Mouse (Mus musculus) ES-Bruce4 (cell line): Measurements from ENCODE around the gene Muc20. TPM values are rescaled to one million over a fixed set of nuclear protein-coding genes. Genes with fewer than 3 reads are reported as not detected.

Source experiments
- H3K27ac ChIP-seq: 2 replicates; pipeline ENCODE4 v1.5.1; 2012; ENCODE audit warnings: low read length, inconsistent platforms; ENCODE audit not compliant: insufficient read depth
- H3K27me3 ChIP-seq: 2 replicates; pipeline ENCODE4 v1.6.1; 2012; ENCODE audit warnings: mild to moderate bottlenecking, low read length, inconsistent platforms; ENCODE audit not compliant: control insufficient read depth, poor library complexity, insufficient read depth, severe bottlenecking
- H3K36me3 ChIP-seq: 2 replicates; pipeline ENCODE4 v1.6.1; 2012; ENCODE audit warnings: inconsistent platforms, mild to moderate bottlenecking, low read length, moderate library complexity; ENCODE audit not compliant: control insufficient read depth, poor library complexity, insufficient read depth, severe bottlenecking
- H3K4me1 ChIP-seq: one replicate; pipeline ENCODE4 v1.8.1; 2011; ENCODE audit warnings: low read length; ENCODE audit not compliant: control insufficient read depth, insufficient read depth
- H3K4me3 ChIP-seq: 2 replicates; pipeline ENCODE4 v1.5.1; 2011; ENCODE audit warnings: low read depth, mild to moderate bottlenecking, low read length
- H3K9ac ChIP-seq: 2 replicates; pipeline ENCODE4 v1.6.1; 2012; ENCODE audit warnings: low read depth, mild to moderate bottlenecking, inconsistent platforms; ENCODE audit not compliant: poor library complexity, severe bottlenecking
- H3K9me3 ChIP-seq: replicated peaks from 2 replicates; pipeline ENCODE4 v1.6.1; 2012; ENCODE audit warnings: mild to moderate bottlenecking, low read length, inconsistent platforms; ENCODE audit not compliant: control insufficient read depth, poor library complexity, insufficient read depth, severe bottlenecking
- CTCF ChIP-seq: IDR thresholded peaks from one replicate; pipeline ENCODE4 v1.8.1; 2011; ENCODE audit warnings: low read depth, low read length
- EP300 ChIP-seq: IDR thresholded peaks from 2 replicates; pipeline ENCODE4 v1.6.1; 2011; ENCODE audit warnings: low read depth, low read length; ENCODE audit not compliant: insufficient read depth
- POLR2A ChIP-seq: IDR thresholded peaks from one replicate; pipeline ENCODE4 v1.8.1; 2011; ENCODE audit warnings: low read length; ENCODE audit not compliant: insufficient read depth
- polyA plus RNA-seq: library from polyadenylated mRNA; stranded (reverse); fragments of >200 nt; gene quantifications from 2 replicates; pipeline ENCODE4 v1.2.4, GENCODE M21; 2011; ENCODE audit warnings: low read depth; ENCODE audit not compliant: missing spikeins, insufficient read depth, insufficient read length

Muc20 gene
- polyA plus RNA-seq, 1 experiment = not detected

- Histone ChIP-seq H3K9me3 (no peaks in the 10 kb centered on the region), H3K36me3 (no peaks in the 10 kb centered on the region), H3K9ac (no peak overlapping the region), H3K4me3 (no peak overlapping the region), H3K27me3 (no peaks in the 10 kb centered on the region), H3K4me1 (no peaks in the 10 kb centered on the region), H3K27ac (no peak overlapping the region)
- no peak for TF ChIP-seq CTCF
Observed at GRCm38 (mm10) chr16:32764550-32764949, 32.7 kb downstream of the Muc20 start.

- H3K9ac ChIP-seq = no peak overlapping the region
- no peaks in the 10 kb centered on the region for H3K36me3 ChIP-seq
- no peaks in the 10 kb centered on the region for H3K9me3 ChIP-seq
- H3K27me3 ChIP-seq = no peaks in the 10 kb centered on the region
- H3K4me3 ChIP-seq = no peak overlapping the region
- no peak for TF ChIP-seq POLR2A
- TF ChIP-seq EP300 = no peak
- TF ChIP-seq CTCF = no peak
- H3K27ac ChIP-seq = no peak overlapping the region
- H3K4me1 ChIP-seq = no peaks in the 10 kb centered on the region
Observed at GRCm38 (mm10) chr16:32750242-32751127, 46.8 kb downstream of the Muc20 start.

- H3K36me3 ChIP-seq = no peaks in the 10 kb centered on the region
- no peaks in the 10 kb centered on the region for H3K27me3 ChIP-seq
- no peak overlapping the region for H3K4me3 ChIP-seq
- H3K27ac ChIP-seq = no peak overlapping the region
- TF ChIP-seq POLR2A (no peak), CTCF (no peak), EP300 (no peak)
- no peak overlapping the region for H3K9ac ChIP-seq
- no peaks in the 10 kb centered on the region for H3K9me3 ChIP-seq
- peaks cover 3% of the 10 kb centered on the region for H3K4me1 ChIP-seq
Observed at GRCm38 (mm10) chr16:32745852-32746251, 51.4 kb downstream of the Muc20 start.

- H3K4me1 ChIP-seq = peaks cover 9% of the 10 kb centered on the region
- H3K9me3 ChIP-seq = no peaks in the 10 kb centered on the region
- TF ChIP-seq POLR2A (no peak), CTCF (no peak), EP300 (no peak)
- H3K36me3 ChIP-seq = no peaks in the 10 kb centered on the region
- no peak overlapping the region for H3K9ac ChIP-seq
- H3K27me3 ChIP-seq = no peaks in the 10 kb centered on the region
- H3K27ac ChIP-seq = no peak overlapping the region
- H3K4me3 ChIP-seq = no peak overlapping the region
Observed at GRCm38 (mm10) chr16:32742712-32743111, 54.5 kb downstream of the Muc20 start.

- H3K36me3 ChIP-seq = no peaks in the 10 kb centered on the region
- H3K9ac ChIP-seq = no peak overlapping the region
- no peak overlapping the region for H3K4me3 ChIP-seq
- no peaks in the 10 kb centered on the region for H3K27me3 ChIP-seq
- H3K4me1 ChIP-seq = peaks cover 9% of the 10 kb centered on the region
- no peaks in the 10 kb centered on the region for H3K9me3 ChIP-seq
- TF ChIP-seq CTCF (no peak), POLR2A (no peak), EP300 (no peak)
- no peak overlapping the region for H3K27ac ChIP-seq
Observed at GRCm38 (mm10) chr16:32741366-32741765, 55.9 kb downstream of the Muc20 start.

- no peaks in the 10 kb centered on the region for H3K9me3 ChIP-seq
- H3K27ac ChIP-seq = no peak overlapping the region
- H3K4me1 ChIP-seq = peaks cover 9% of the 10 kb centered on the region
- H3K27me3 ChIP-seq = no peaks in the 10 kb centered on the region
- H3K9ac ChIP-seq = no peak overlapping the region
- H3K4me3 ChIP-seq = no peak overlapping the region
- no peaks in the 10 kb centered on the region for H3K36me3 ChIP-seq
- no peak for TF ChIP-seq CTCF
- no peak for TF ChIP-seq POLR2A
- TF ChIP-seq EP300 = no peak
Observed at GRCm38 (mm10) chr16:32740003-32740663, 57.1 kb downstream of the Muc20 start.
